Mouse (Mus musculus) neural tube, embryonic 12.5 days (tissue): ENCODE measurements around the gene Sptlc2. TPM values are rescaled to one million over a fixed set of nuclear protein-coding genes. Genes with fewer than 3 reads are reported as not detected.
A peak's percentile ranks its signal among the peaks of the same experiment; 100 is the strongest.

ENCODE experiments used
- ATAC-seq: fragments of 200-750 bp; cut with Nextera tagmentation; 2 replicates; pipeline ENCODE4 v1.8.0; 2017; ENCODE audit warnings: low read depth, mild to moderate bottlenecking, moderate TSS enrichment, moderate library complexity; ENCODE audit not compliant: low FRiP score
- H3K27ac ChIP-seq: fragments of 300-500 bp; sonication (generic); 2 replicates; pipeline ENCODE4 v1.5.1; 2016
- H3K27me3 ChIP-seq: fragments of 300-500 bp; sonication (generic); replicated peaks from 2 replicates; pipeline ENCODE4 v1.6.1; 2016; ENCODE audit warnings: mild to moderate bottlenecking
- H3K36me3 ChIP-seq: fragments of 300-500 bp; sonication (generic); 2 replicates; pipeline ENCODE4 v1.6.1; 2016; ENCODE audit warnings: mild to moderate bottlenecking
- H3K4me1 ChIP-seq: fragments of 300-500 bp; sonication (generic); 2 replicates; pipeline ENCODE4 v1.6.1; 2016
- H3K4me2 ChIP-seq: fragments of 300-500 bp; sonication (generic); replicated peaks from 2 replicates; pipeline ENCODE4 v1.6.1; 2016; ENCODE audit warnings: mild to moderate bottlenecking
- H3K4me3 ChIP-seq: fragments of 300-500 bp; sonication (generic); 2 replicates; pipeline ENCODE4 v1.5.1; 2016
- H3K9ac ChIP-seq: fragments of 300-500 bp; sonication (generic); 2 replicates; pipeline ENCODE4 v1.6.1; 2016; ENCODE audit warnings: mild to moderate bottlenecking
- H3K9me3 ChIP-seq: fragments of 300-500 bp; sonication (generic); 2 replicates; pipeline ENCODE4 v1.6.1; 2016; ENCODE audit warnings: mild to moderate bottlenecking
- WGBS: fragments of 180-500 bp; shearing (Covaris S2); methylation state at CpG from one replicate; pipeline ENCODE4 v1.1.7; 2016; 5-methylcytosine and 5-hydroxymethylcytosine counted together
- microRNA-seq: library from miRNA; unstranded; fragments of <30 nt; microRNA quantifications from one replicate; pipeline ENCODE4, GENCODE M21; 2017
- polyA plus RNA-seq: library from polyadenylated mRNA; unstranded; fragments of >200 nt; fragmentation: Nextera tagmentation; extraction: Ambion mirVana; gene quantifications from 2 replicates; pipeline ENCODE4 v1.2.1, GENCODE M21; 2016

Gene Sptlc2
- polyA plus RNA-seq, 1 experiment from 2014 or later, result 65.0 TPM

GRCm38 (mm10) chr12:87266108-87266826, 121.9 kb downstream of the Sptlc2 start, which contains the start of the genes Vipas39 and Ahsa1:
Gene Vipas39 (minus strand): TSS chr12:87266256.
Gene Ahsa1 (plus strand): TSS chr12:87266479.
- ATAC-seq, result peak; percentile 97
- Histone ChIP-seq H3K27ac (peak within 1 kb of the TSS; percentile 67), H3K4me3 (peak within 1 kb of the TSS; percentile 61), H3K9me3 (no peaks in the 10 kb centered on the region), H3K4me1 (peaks cover 15% of the 10 kb centered on the region), H3K9ac (peak within 1 kb of the TSS; percentile 83), H3K27me3 (no peaks in the 10 kb centered on the region), H3K36me3 (peaks cover 46% of the 10 kb centered on the region), H3K4me2 (peak within 1 kb of the TSS; percentile 82)
- WGBS, result under 1% methylated on average over 31 of the region's 31 CpGs

- Histone ChIP-seq H3K4me3 (peak overlapping the region; percentile 61), H3K9me3 (no peaks in the 10 kb centered on the region), H3K36me3 (peaks cover 44% of the 10 kb centered on the region), H3K4me1 (peaks cover 15% of the 10 kb centered on the region), H3K4me2 (peak overlapping the region; percentile 82), H3K9ac (peak overlapping the region; percentile 74), H3K27ac (no peak overlapping the region), H3K27me3 (no peaks in the 10 kb centered on the region)
- 28% methylated on average over 11 of the region's 11 CpGs for WGBS
- ATAC-seq, result no peak
These were observed 122.7 kb downstream of the Sptlc2 start for GRCm38 (mm10) chr12:87265444-87265843.

DNA sequence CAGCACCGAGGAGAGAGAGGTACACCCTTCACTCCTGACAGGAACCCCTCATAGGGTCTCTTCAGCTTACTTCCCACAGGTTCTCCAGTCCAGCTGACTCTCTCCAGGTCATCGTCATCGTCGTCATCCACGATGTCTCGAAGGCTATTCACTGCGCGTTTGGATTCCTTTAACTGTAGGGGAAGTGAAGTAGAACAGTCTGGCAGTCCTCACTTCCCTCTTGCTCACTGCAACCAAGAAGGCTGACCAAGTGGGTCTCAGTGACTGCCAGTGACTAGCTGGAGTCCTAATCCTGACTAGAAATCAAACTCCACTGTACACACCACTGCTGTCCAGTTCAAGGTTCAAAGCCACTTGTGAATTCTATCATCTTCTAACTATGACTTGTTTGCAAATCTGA, 127.6 kb downstream of the Sptlc2 start:
- Histone ChIP-seq H3K4me1 (peaks cover 6% of the 10 kb centered on the region; the same call in 1 of the 2 replicates), H3K27me3 (no peaks in the 10 kb centered on the region), H3K9ac (no peak overlapping the region), H3K4me3 (no peak overlapping the region), H3K27ac (no peak overlapping the region), H3K9me3 (no peaks in the 10 kb centered on the region), H3K36me3 (peaks cover 67% of the 10 kb centered on the region), H3K4me2 (no peak overlapping the region)
- no peak for ATAC-seq
- 98% methylated on average over 8 of the region's 8 CpGs for WGBS

DNA sequence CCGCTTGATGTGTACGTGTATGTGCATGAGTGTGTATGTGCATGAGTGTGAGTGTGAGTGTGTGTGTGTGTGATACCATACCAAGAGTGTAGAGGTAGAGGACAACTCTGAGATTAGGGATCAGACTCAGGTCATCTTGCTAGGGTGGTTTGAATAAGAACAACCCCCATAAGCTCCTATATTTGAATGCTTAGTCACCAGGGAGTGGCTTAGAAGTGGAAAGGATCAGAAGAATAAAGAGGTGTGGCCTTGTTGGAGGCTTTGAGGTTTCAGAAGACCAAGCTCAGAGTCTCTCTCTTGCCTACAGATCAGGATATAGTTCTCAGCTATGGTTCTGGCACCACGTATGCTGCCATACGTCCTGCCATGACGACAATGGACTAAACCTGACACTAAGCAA, 131.5 kb downstream of the Sptlc2 start:
- no peaks in the 10 kb centered on the region for H3K4me1 ChIP-seq
- no peak overlapping the region for H3K4me2 ChIP-seq
- H3K27ac ChIP-seq, result no peak overlapping the region
- no peak overlapping the region for H3K4me3 ChIP-seq
- no peak for ATAC-seq
- WGBS, result 93% methylated on average over 5 of the region's 5 CpGs
- no peaks in the 10 kb centered on the region for H3K9me3 ChIP-seq
- no peaks in the 10 kb centered on the region for H3K27me3 ChIP-seq
- H3K9ac ChIP-seq, result no peak overlapping the region
- H3K36me3 ChIP-seq, result peaks cover 85% of the 10 kb centered on the region

Small RNA genes lying within 50 kb of the gene (microRNA-seq; reads per million reads assigned to microRNA genes)
- gene Gm47293, result not detected
- gene Mir3068, result 16.2 reads per million, percentile 27 among the genes with 10 or more reads in this experiment

Other genes starting within 250 kb of the Sptlc2 start
- 24.6 and 29.7 TPM in 2 replicates for gene Gstz1, start 241.2 kb downstream of the Sptlc2 start, polyA plus RNA-seq
- 12.5 and 13.2 TPM in 2 replicates for gene Pomt2, start 240.4 kb downstream of the Sptlc2 start, polyA plus RNA-seq
- 1.8 and 2.4 TPM in 2 replicates for gene Samd15, start 188.6 kb downstream of the Sptlc2 start, polyA plus RNA-seq
- 4.4 and 4.9 TPM in 2 replicates for gene Tmed8, start 187.9 kb downstream of the Sptlc2 start, polyA plus RNA-seq
- 1.6 and 1.9 TPM in 2 replicates for gene Noxred1, start 149.6 kb downstream of the Sptlc2 start, polyA plus RNA-seq
- gene Vipas39, start 122.1 kb downstream of the Sptlc2 start, polyA plus RNA-seq, result 62.0 and 62.8 TPM in 2 replicates
- 196 and 197 TPM in 2 replicates for gene Ahsa1, start 121.9 kb downstream of the Sptlc2 start, polyA plus RNA-seq
- 0.32 and 0.54 TPM in 2 replicates for gene Ism2, start 88.7 kb downstream of the Sptlc2 start, polyA plus RNA-seq
- 243 and 264 TPM in 2 replicates for gene Slirp, start 55.5 kb upstream of the Sptlc2 start, polyA plus RNA-seq
- gene Alkbh1, start 55.7 kb upstream of the Sptlc2 start, polyA plus RNA-seq, result 53.2 and 60.3 TPM in 2 replicates
- gene Snw1, start 83.9 kb upstream of the Sptlc2 start, polyA plus RNA-seq, result 133 and 137 TPM in 2 replicates
- gene Gm5788, start 106.4 kb upstream of the Sptlc2 start, polyA plus RNA-seq, result not detected in 2 replicates
- gene Gm8300, start 126.0 kb upstream of the Sptlc2 start, polyA plus RNA-seq, result not detected in 2 replicates
- gene Oog1, start 214.3 kb upstream of the Sptlc2 start, polyA plus RNA-seq, result not detected in 2 replicates
- gene Gm4027, start 230.5 kb upstream of the Sptlc2 start, polyA plus RNA-seq, result not detected in 2 replicates